Mouse (Mus musculus) embryonic facial prominence, embryonic 15.5 days (tissue): ENCODE data around the gene Cabcoco1. TPM values are rescaled to one million over a fixed set of nuclear protein-coding genes. Genes with fewer than 3 reads are reported as not detected.

ENCODE experiments used
- ATAC-seq: fragments of 200-750 bp; cut with Nextera tagmentation; 2 replicates; pipeline ENCODE4 v1.8.0; 2017; ENCODE audit warnings: low read depth, moderate TSS enrichment; ENCODE audit not compliant: insufficient number of reproducible peaks, low FRiP score, low TSS enrichment
- H3K27ac ChIP-seq: fragments of 300-500 bp; sonication (generic); replicated peaks from 2 replicates; pipeline ENCODE4 v1.5.1; 2015; ENCODE audit warnings: mild to moderate bottlenecking, inconsistent platforms
- H3K27me3 ChIP-seq: fragments of 300-500 bp; sonication (generic); 2 replicates; pipeline ENCODE4 v1.6.1; 2015; ENCODE audit warnings: inconsistent platforms
- H3K36me3 ChIP-seq: fragments of 300-500 bp; sonication (generic); 2 replicates; pipeline ENCODE4 v1.6.1; 2015; ENCODE audit warnings: mild to moderate bottlenecking, inconsistent platforms
- H3K4me1 ChIP-seq: fragments of 300-500 bp; sonication (generic); 2 replicates; pipeline ENCODE4 v1.6.1; 2015; ENCODE audit warnings: inconsistent platforms
- H3K4me2 ChIP-seq: fragments of 300-500 bp; sonication (generic); replicated peaks from 2 replicates; pipeline ENCODE4 v1.6.1; 2015; ENCODE audit warnings: mild to moderate bottlenecking, inconsistent platforms
- H3K4me3 ChIP-seq: fragments of 300-500 bp; sonication (generic); replicated peaks from 2 replicates; pipeline ENCODE4 v1.5.1; 2015; ENCODE audit warnings: mild to moderate bottlenecking, inconsistent platforms
- H3K9ac ChIP-seq: fragments of 300-500 bp; sonication (generic); 2 replicates; pipeline ENCODE4 v1.6.1; 2015; ENCODE audit warnings: inconsistent platforms
- H3K9me3 ChIP-seq: fragments of 300-500 bp; sonication (generic); replicated peaks from 2 replicates; pipeline ENCODE4 v1.6.1; 2016; ENCODE audit warnings: inconsistent platforms
- WGBS: fragments of 180-500 bp; shearing (Covaris S2); methylation state at CpG from one replicate; pipeline ENCODE4 v1.1.7; 2015; 5-methylcytosine and 5-hydroxymethylcytosine counted together
- polyA plus RNA-seq: library from polyadenylated mRNA; unstranded; fragments of >200 nt; fragmentation: Nextera tagmentation; extraction: Ambion mirVana; gene quantifications from 2 replicates; pipeline ENCODE4 v1.2.1, GENCODE M21; 2015

The Cabcoco1 gene
- polyA plus RNA-seq = 6.3 and 11.2 TPM in 2 replicates

DNA sequence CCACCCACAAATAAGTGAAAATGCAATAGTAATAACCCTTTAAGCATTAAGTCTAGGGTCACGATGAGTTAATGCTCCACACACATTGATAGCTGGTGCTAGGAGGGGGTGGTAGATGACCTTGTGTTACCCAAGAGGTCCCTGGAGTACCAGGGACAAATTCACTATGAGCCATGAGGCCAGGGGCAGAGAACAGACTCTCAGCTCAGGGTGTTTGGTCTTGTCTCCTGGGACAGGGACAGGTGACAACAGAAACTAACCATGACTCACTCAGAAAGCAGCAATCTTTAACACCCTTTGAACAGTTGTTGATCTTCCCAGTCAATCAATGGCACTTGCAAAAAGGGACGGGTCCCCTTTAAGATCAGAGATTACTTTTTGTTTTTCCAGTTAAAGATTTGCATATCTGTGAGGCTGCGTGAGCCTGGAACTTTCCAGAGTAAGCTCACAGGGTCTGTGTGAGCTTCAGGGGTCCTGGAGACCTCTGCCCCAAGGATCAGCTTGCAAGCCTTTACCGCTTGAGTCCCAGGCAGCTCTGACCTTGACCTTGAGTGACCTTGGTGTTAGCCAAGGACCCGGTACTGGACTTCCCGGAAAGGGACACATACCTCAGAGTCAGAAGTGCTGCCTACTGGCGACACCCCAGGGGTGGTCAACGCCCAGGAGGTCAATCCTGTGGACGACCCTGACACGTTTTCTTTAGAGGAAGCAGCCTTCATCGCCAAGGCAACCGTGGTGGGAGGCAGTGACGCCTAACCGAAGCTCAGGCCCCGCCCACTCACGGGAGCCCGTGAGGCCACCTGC lies at the start of gene Cabcoco1:
Cabcoco1 (minus strand) TSS at position 758 of the 804 bp plus-strand sequence.
- 10% methylated on average over 17 of the region's 17 CpGs for WGBS

DNA sequence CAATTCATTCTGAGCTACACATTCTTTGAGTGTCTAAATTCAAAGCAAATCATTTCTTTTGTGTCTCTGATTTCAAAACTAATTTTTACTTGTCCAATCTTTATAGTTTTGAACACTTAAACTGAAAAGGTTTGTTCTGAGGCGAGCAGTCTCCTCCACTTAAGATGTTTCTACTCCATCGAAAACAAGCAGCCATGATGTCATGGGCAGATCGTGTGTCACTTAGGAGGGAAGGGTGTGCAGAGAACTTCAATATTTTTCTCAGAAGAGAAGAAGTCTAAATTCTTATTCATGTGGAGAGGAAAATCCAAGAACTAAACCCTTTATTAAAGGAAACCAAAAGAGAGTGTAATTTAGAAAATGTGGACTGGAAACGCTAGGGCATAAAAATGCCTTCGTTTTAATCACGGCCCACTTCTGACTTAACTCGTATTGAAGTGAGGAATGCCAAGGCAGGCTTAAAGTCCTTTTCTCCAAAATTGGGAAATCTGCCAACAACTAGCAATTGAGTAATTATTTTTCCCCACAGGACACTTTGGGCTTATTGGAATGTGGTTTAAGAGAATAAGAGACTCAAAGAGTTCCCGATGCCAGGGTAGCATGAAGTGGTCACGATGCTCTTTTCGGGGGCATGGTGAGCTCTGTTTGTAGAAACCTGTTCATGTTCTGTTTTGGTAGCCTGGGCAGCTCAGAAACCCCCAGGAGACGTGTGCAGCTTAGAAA lies 48.0 kb upstream of the Cabcoco1 start:
- no peak overlapping the region for H3K4me3 ChIP-seq
- WGBS = 22% methylated on average over 11 of the region's 11 CpGs
- no peaks in the 10 kb centered on the region for H3K27me3 ChIP-seq
- H3K9ac ChIP-seq = no peak overlapping the region
- H3K27ac ChIP-seq = peak overlapping the region; percentile 6; the same call in 1 of the 2 replicates
- no peak for ATAC-seq
- H3K4me1 ChIP-seq = no peaks in the 10 kb centered on the region
- no peaks in the 10 kb centered on the region for H3K36me3 ChIP-seq
- H3K4me2 ChIP-seq = no peak overlapping the region
- no peaks in the 10 kb centered on the region for H3K9me3 ChIP-seq

More for the DNA sequence above, at the start of gene Cabcoco1:
- Histone ChIP-seq H3K36me3 (no peaks in the 10 kb centered on the region), H3K4me1 (peaks cover 17% of the 10 kb centered on the region), H3K27me3 (no peaks in the 10 kb centered on the region), H3K4me3 (peak within 1 kb of the TSS; percentile 41), H3K4me2 (peak within 1 kb of the TSS; percentile 59), H3K9ac (no peak within 1 kb of the TSS), H3K27ac (0 out of 2 replicates have a peak within 1 kb of the TSS, but pooled peaks have one; percentile 3), H3K9me3 (no peaks in the 10 kb centered on the region)
- peak; percentile 69; the same call in 1 of the 2 replicates for ATAC-seq

- H3K4me3 ChIP-seq = no peak overlapping the region
- no peak overlapping the region for H3K27ac ChIP-seq
- no peaks in the 10 kb centered on the region for H3K4me1 ChIP-seq
- 81% methylated on average over 4 of the region's 4 CpGs for WGBS
- no peak overlapping the region for H3K4me2 ChIP-seq
- no peak for ATAC-seq
- no peaks in the 10 kb centered on the region for H3K27me3 ChIP-seq
- H3K9ac ChIP-seq = no peak overlapping the region
- H3K36me3 ChIP-seq = no peaks in the 10 kb centered on the region
- no peaks in the 10 kb centered on the region for H3K9me3 ChIP-seq
Observed at GRCm38 (mm10) chr10:68587416-68588040, 45.8 kb upstream of the Cabcoco1 start.

- H3K27ac ChIP-seq = no peak overlapping the region
- no peaks in the 10 kb centered on the region for H3K36me3 ChIP-seq
- no peaks in the 10 kb centered on the region for H3K9me3 ChIP-seq
- H3K27me3 ChIP-seq = no peaks in the 10 kb centered on the region
- no peak for ATAC-seq
- 67% methylated on average over 9 of the region's 9 CpGs for WGBS
- H3K4me3 ChIP-seq = no peak overlapping the region
- H3K4me2 ChIP-seq = no peak overlapping the region
- peaks cover 4% of the 10 kb centered on the region; the same call in 1 of the 2 replicates for H3K4me1 ChIP-seq
- H3K9ac ChIP-seq = no peak overlapping the region
Observed at GRCm38 (mm10) chr10:68577321-68577720, 35.6 kb upstream of the Cabcoco1 start.

- no peaks in the 10 kb centered on the region for H3K27me3 ChIP-seq
- H3K9ac ChIP-seq = no peak overlapping the region
- H3K4me3 ChIP-seq = no peak overlapping the region
- no peaks in the 10 kb centered on the region for H3K9me3 ChIP-seq
- no peak overlapping the region for H3K4me2 ChIP-seq
- ATAC-seq = no peak
- no peaks in the 10 kb centered on the region for H3K36me3 ChIP-seq
- H3K4me1 ChIP-seq = no peaks in the 10 kb centered on the region
- no peak overlapping the region for H3K27ac ChIP-seq
Observed at GRCm38 (mm10) chr10:68568172-68568571, 26.5 kb upstream of the Cabcoco1 start.

DNA sequence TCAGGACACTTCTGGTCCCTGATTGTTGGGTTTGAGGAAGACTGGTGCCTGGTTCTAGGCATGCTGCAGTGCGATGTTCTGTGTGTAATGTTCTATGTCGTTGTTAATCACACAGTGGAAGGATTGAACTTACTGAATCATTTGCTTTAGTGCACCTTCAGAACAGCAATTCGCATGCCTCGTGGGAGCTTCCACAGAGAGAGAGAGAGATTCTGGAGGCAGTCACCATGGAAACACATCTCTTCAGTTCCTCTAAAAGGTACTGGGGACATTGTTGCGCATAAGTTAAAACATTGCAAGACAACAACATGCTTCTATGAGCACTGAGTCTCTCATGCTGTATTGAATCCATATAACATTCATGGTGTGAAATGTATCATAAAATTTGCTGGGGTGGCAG lies 20.6 kb upstream of the Cabcoco1 start:
- no peaks in the 10 kb centered on the region for H3K9me3 ChIP-seq
- no peak overlapping the region for H3K4me2 ChIP-seq
- no peaks in the 10 kb centered on the region for H3K36me3 ChIP-seq
- H3K9ac ChIP-seq = no peak overlapping the region
- peaks cover 13% of the 10 kb centered on the region for H3K4me1 ChIP-seq
- H3K27me3 ChIP-seq = no peaks in the 10 kb centered on the region
- ATAC-seq = no peak
- 92% methylated on average over 5 of the region's 5 CpGs for WGBS
- no peak overlapping the region for H3K4me3 ChIP-seq
- H3K27ac ChIP-seq = no peak overlapping the region

- no peaks in the 10 kb centered on the region for H3K9me3 ChIP-seq
- ATAC-seq = no peak; the same call in 1 of the 2 replicates
- H3K4me2 ChIP-seq = peak overlapping the region; percentile 32
- H3K36me3 ChIP-seq = no peaks in the 10 kb centered on the region
- WGBS = 25% methylated on average over 4 of the region's 4 CpGs
- no peaks in the 10 kb centered on the region for H3K27me3 ChIP-seq
- H3K9ac ChIP-seq = no peak overlapping the region
- no peak overlapping the region for H3K4me3 ChIP-seq
- H3K27ac ChIP-seq = peak overlapping the region; percentile 86
- peaks cover 13% of the 10 kb centered on the region for H3K4me1 ChIP-seq
Observed at GRCm38 (mm10) chr10:68558828-68559219, 17.1 kb upstream of the Cabcoco1 start.

- H3K4me1 ChIP-seq = peaks cover 13% of the 10 kb centered on the region
- H3K4me2 ChIP-seq = peak overlapping the region; percentile 32
- no peaks in the 10 kb centered on the region for H3K9me3 ChIP-seq
- no peaks in the 10 kb centered on the region for H3K27me3 ChIP-seq
- H3K9ac ChIP-seq = no peak overlapping the region
- ATAC-seq = peak; percentile 77
- no peaks in the 10 kb centered on the region for H3K36me3 ChIP-seq
- H3K4me3 ChIP-seq = no peak overlapping the region
- peak overlapping the region; percentile 86 for H3K27ac ChIP-seq
- WGBS = 38% methylated on average over 13 of the region's 13 CpGs
Observed at GRCm38 (mm10) chr10:68558105-68558827, 16.6 kb upstream of the Cabcoco1 start.

DNA sequence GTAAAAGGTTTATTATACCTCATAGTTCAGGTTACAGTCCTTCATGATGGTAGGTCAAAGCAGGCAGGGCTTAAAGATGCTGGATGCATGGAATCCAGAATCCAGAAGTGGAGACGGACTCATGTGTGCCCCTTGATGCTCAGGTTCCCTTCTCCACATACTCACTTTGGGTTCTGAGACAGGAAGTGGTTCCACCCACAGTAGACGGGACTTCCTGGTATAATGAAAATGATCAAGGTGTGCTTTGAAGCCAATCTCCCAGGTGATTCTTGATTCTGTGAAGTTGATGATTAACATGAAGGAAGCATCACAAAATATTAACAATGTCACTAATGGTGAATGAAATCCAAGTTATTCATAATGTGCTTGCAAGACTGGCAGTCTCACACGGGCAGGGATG lies 12.0 kb upstream of the Cabcoco1 start:
- no peaks in the 10 kb centered on the region for H3K9me3 ChIP-seq
- H3K27ac ChIP-seq = no peak overlapping the region
- H3K27me3 ChIP-seq = no peaks in the 10 kb centered on the region
- H3K4me3 ChIP-seq = no peak overlapping the region
- no peak overlapping the region for H3K4me2 ChIP-seq
- H3K36me3 ChIP-seq = no peaks in the 10 kb centered on the region
- 87% methylated on average over 3 of the region's 3 CpGs for WGBS
- no peak overlapping the region for H3K9ac ChIP-seq
- ATAC-seq = no peak
- peaks cover 8% of the 10 kb centered on the region for H3K4me1 ChIP-seq

DNA sequence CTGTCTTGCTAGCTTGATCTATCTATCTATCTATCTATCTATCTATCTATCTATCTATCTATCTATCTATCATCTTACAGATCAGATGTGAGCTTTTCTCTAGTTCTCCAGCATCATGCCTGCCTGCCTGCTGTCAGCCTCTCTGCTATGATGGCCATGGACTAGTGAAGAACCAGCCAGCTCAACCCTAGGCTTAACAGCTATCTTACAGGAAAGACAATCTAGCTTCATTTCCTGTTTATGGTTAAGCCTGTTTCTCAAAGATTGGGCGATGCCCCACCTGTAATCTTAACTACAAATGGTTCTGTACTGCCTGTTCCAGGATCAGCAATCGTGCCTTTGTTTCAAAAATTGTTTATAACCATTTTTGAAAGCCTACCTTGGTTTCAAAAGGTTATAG lies 10.9 kb upstream of the Cabcoco1 start:
- no peak for ATAC-seq
- 88% methylated on average over 2 of the region's 2 CpGs for WGBS

GRCm38 (mm10) chr10:68551316-68551715 lies 9.6 kb upstream of the Cabcoco1 start:
- WGBS = 82% methylated on average over 7 of the region's 7 CpGs
- no peak overlapping the region for H3K4me2 ChIP-seq

More for the DNA sequence above, 10.9 kb upstream of the Cabcoco1 start:
- no peak overlapping the region for H3K4me3 ChIP-seq
- peaks cover 1% of the 10 kb centered on the region for H3K4me1 ChIP-seq
- no peak overlapping the region for H3K9ac ChIP-seq
- no peaks in the 10 kb centered on the region for H3K36me3 ChIP-seq
- no peak overlapping the region for H3K27ac ChIP-seq
- no peaks in the 10 kb centered on the region for H3K27me3 ChIP-seq
- H3K4me2 ChIP-seq = no peak overlapping the region
- no peaks in the 10 kb centered on the region for H3K9me3 ChIP-seq

More at GRCm38 (mm10) chr10:68551316-68551715, 9.6 kb upstream of the Cabcoco1 start:
- Histone ChIP-seq H3K36me3 (no peaks in the 10 kb centered on the region), H3K4me3 (no peak overlapping the region), H3K9ac (no peak overlapping the region), H3K4me1 (no peaks in the 10 kb centered on the region), H3K27ac (no peak overlapping the region), H3K9me3 (no peaks in the 10 kb centered on the region), H3K27me3 (no peaks in the 10 kb centered on the region)
- no peak for ATAC-seq
